18 mouse cellular contexts compared by ENCODE assay signal in genomic region chr11:79787766-79788165, GRCm38 (mm10).
DNase-seq lines count a peak whose midpoint lies in the region; ATAC-seq lines count a peak whose summit lies in the region.
"Had no signal": no experiment of that assay in that cellular context is flagged by ENCODE, and none has a peak within 500 bp of the region (broad histone marks: within the 10 kb centered on the region; RNA-seq: fewer than 3 reads in every experiment).

No protein-coding gene starts in this region.

- H3K27ac ChIP-seq in kidney, embryonic 15.5 days: peak overlapping the region; percentile 7; the same call in 1 of the 2 replicates
- H3K27ac ChIP-seq: embryonic facial prominence, embryonic 12.5 days; kidney, postnatal 0 days; limb, embryonic 12.5 days had no signal

- H3K9ac ChIP-seq in kidney, embryonic 15.5 days: no peak overlapping the region
- H3K9ac ChIP-seq: embryonic facial prominence, embryonic 12.5 days; limb, embryonic 12.5 days had no signal

- peaks cover 41% of the 10 kb centered on the region for H3K4me1 ChIP-seq in kidney, embryonic 15.5 days

- H3K4me2 ChIP-seq in kidney, embryonic 15.5 days: no peak overlapping the region
- H3K4me2 ChIP-seq: embryonic facial prominence, embryonic 12.5 days; heart, embryonic 11.5 days; limb, embryonic 12.5 days had no signal

- WGBS in kidney, embryonic 15.5 days: 87% methylated on average over 1 of the region's 1 CpGs

- H3K4me3 ChIP-seq in kidney, embryonic 15.5 days (replicated peaks): no peak overlapping the region
- H3K4me3 ChIP-seq: embryonic facial prominence, embryonic 12.5 days; forebrain, embryonic 10.5 days; limb, embryonic 12.5 days; myocyte had no signal

- H3K27me3 ChIP-seq in kidney, embryonic 15.5 days: no peaks in the 10 kb centered on the region
- H3K27me3 ChIP-seq: embryonic facial prominence, embryonic 12.5 days; limb, embryonic 12.5 days had no signal

- no peaks in the 10 kb centered on the region for H3K36me3 ChIP-seq in kidney, embryonic 15.5 days
- H3K36me3 ChIP-seq: embryonic facial prominence, embryonic 12.5 days; forebrain, embryonic 10.5 days; limb, embryonic 12.5 days had no signal

- DNase-seq in gastrocnemius, adult 18-20 months (ENCODE audit: low spot score): peak; percentile 28
- DNase-seq in gastrocnemius, postnatal 25 days: no peak
- no peak for DNase-seq in kidney, adult 18-20 months
- DNase-seq in 416B (ENCODE audit: low read depth): peak; percentile 44
- DNase-seq in kidney, postnatal 36 days: peak; percentile 50 to 63
- no peak for DNase-seq in cerebellum, adult 8-10 months
- DNase-seq: adrenal gland, postnatal 14 days; heart, postnatal 4 days; lung, adult 18-20 months; thymus, postnatal 36 days had no signal

- no peak for ATAC-seq in kidney, embryonic 15.5 days (replicated peaks; ENCODE audit: low FRiP score)
- ATAC-seq in erythroblast, adult 5-6 weeks (replicated peaks; ENCODE audit: low FRiP score, poor library complexity, severe bottlenecking): no peak

- no peaks in the 10 kb centered on the region for H3K9me3 ChIP-seq in kidney, embryonic 15.5 days (replicated peaks)
- H3K9me3 ChIP-seq: embryonic facial prominence, embryonic 12.5 days; forebrain, embryonic 10.5 days; limb, embryonic 12.5 days had no signal

Comparison
In these comparisons a context has a peak if more than half of its experiments do, and no peak if none do; other contexts are left out.
1. DNase-seq: peak in gastrocnemius, adult 18-20 months (single experiment), 416B (single experiment) and kidney, postnatal 36 days (2 of 2); none in gastrocnemius, postnatal 25 days (single experiment), kidney, adult 18-20 months (single experiment) and cerebellum, adult 8-10 months (single experiment).